Mouse (Mus musculus): ENCODE results near the gene Tm9sf2.

DNA sequence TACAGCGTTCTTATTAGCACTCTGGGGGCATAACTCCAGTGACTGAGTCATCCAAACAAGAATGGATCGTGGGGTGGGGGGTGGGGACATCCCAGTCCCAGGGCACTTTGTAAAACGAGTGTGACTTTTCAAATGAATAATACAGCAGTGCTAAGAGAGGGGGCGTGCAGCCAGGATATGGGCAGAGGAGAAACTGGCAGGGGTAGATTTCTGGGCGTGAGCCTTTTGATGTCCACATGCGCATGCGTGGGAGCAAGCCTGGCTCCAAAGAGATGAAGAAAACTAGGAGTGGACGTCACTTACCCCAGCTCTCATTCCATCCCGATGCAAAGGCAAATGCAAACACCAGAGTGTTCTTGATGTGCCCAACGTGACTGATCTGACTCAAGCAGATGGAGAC, 32.5 kb upstream of the Tm9sf2 start:
- no peak for TF ChIP-seq CTCF (IDR thresholded peaks at IDR 0.05; ENCODE audit: low read depth)
- no peak for TF ChIP-seq EP300 (optimal IDR thresholded peaks at IDR 0.05)
